Mouse (Mus musculus): ENCODE measurements around the gene Zfp938. TPM values are rescaled to one million over a fixed set of nuclear protein-coding genes. Genes with fewer than 3 reads are reported as not detected.

The Zfp938 gene
- total RNA-seq (2015; ENCODE audit: low replicate concordance), result 0.19 and 1.9 TPM in 2 replicates
- total RNA-seq (2017; ENCODE audit: low replicate concordance), result 1.1 TPM in 1 of 2 replicates, not detected in the other

DNA sequence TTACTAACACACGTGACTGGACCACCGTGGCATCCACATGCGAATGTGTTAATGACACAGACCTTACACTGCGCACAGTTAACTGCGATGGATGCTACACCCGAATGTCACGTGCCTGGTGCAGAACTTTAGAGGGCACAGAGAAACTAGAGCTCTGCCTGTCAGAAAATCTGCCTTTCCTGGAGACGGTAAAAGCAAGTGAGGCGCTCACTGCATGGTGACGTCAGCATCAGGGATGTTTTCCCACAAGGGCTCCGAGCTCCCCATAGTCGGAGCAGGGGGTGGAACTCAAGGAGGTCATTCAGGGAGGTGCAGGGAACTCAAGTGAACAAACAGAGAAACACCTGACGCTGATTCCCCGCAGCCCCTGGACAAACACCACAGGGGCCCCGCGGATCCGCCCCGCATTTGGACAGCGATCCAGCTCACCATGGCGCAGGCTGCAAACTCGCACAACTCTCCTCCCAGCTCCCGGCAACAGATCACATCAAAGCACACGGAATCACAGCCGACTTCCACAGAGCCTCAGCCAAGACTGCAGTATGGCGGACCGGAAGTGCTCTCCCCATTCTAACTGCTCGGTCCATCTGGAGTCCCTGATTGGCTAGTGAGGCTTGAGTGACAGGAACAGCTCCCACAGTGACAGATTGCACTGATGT, at the start of gene Zfp938:
TSS of gene Zfp938 (minus strand) at position 539 of the 659 bp plus-strand sequence.
- ATAC-seq (replicated peaks; ENCODE audit: low FRiP score, poor library complexity, severe bottlenecking), result no peak

DNA sequence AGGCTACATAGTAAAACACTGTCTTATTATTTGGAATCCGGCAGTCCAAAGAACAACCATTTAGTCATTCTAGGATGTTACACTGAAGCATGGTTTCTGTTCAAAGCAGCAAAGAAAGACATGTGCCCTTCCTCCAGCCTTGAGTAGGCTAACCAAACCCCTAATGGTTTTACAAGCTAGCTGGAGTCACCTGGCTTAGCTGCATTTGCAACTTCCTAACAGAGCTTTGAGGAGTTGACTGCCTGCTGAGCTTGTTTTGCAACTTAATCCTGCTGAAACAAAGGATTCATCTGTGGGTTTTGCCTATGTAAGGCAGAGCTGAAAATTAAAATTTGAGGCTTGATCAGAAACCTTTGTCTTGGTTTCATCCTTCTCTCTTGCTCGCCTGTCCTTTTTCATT, 16.3 kb upstream of the Zfp938 start:
- ATAC-seq (replicated peaks; ENCODE audit: low FRiP score, poor library complexity, severe bottlenecking), result no peak

DNA sequence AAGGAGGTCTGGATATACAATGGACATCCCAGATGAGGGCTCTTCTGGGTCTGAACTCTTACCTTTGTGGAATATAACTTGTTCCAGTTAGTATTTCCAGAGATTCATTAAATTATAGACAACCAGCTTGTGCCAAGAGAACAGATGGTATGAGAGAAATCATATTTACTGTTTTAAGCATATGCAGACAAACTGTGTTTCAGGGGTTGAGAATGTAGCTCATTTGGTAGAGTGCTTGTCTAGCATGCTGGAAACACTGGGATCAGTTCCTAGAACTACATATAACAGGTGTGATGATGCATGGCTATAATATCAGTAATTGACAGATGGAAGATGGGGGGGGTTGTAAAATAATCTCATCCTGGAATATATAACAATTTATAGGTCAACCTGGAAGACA, 3.9 kb upstream of the Zfp938 start:
- no peak for ATAC-seq (replicated peaks; ENCODE audit: low FRiP score, poor library complexity, severe bottlenecking)

DNA sequence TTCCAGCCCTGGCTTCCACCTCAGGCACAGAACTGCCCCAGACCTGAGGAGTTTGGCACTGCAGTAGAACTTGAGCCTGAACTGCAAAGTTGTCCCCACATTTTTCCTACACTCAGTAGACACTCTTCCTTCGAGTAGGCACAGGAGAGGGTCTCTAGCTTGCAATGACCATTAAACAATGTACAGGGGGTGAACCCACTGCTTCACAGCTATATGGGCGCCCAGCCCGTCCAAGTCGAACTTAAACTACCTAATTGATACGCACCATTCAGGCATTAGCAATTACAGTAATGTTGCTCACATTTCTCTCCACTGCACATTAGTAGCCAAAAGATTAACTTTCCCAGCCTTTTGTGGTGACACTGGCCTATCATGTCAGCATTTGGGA, 315 bp upstream of the Zfp938 start:
- no peak for ATAC-seq (replicated peaks; ENCODE audit: low FRiP score, poor library complexity, severe bottlenecking)

DNA sequence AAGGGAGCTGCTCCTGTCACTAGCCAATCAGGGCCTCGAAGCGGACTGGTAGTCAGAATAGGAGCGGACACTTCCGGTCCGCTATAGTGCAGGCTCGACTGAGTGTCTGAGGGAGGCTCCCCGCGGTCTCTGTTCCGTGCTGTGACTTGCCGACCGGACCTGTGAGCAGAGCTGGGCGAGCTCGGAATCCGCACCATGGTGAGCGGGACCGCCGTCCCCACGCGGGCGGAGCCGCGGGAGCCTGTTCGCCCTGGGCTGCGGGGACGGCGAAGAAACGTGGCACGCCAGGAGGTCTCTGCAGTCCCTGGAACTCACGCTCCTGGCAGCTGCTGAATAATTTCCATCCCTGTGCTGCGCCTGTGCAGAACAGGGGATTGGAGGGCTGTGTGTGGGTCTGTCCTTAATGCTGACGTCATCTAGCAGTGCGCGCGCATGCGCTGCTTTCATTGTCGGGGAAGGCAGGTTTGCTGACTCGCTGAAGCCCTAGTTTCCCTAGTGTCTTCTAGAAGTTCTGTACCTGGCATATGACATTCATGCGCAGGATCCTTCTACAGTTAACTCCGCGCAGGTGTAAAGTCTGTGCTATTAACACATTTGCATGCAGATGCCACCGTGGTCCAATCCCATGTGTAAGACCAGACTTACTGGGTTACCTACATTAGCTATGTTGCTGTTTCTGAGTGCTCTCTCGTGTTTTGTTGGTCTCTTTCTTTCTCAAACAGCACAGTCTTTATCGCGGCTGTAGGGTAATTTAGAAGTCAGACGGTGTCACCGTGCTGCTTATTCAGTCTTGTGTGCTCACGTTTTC, 62.6 kb downstream of the Zfp938 start:
- ATAC-seq (replicated peaks; ENCODE audit: low FRiP score, poor library complexity, severe bottlenecking), result no peak

Other genes with a start within 250 kb of the Zfp938 start
- gene Zfp873, start 193.2 kb downstream of the Zfp938 start, total RNA-seq (2015; ENCODE audit: low replicate concordance), result 2.7 and 3.1 TPM in 2 replicates
- gene Zfp873, start 193.2 kb downstream of the Zfp938 start, total RNA-seq (2017; ENCODE audit: low replicate concordance), result 0.85 and 1.3 TPM in 2 replicates
- 1.5 TPM in 1 of 2 replicates, not detected in the other for gene BC024063, start 157.9 kb downstream of the Zfp938 start, total RNA-seq (2015; ENCODE audit: low replicate concordance)
- gene BC024063, start 157.9 kb downstream of the Zfp938 start, total RNA-seq (2017; ENCODE audit: low replicate concordance), result not detected in 2 replicates
- gene AU041133, start 113.3 kb downstream of the Zfp938 start, total RNA-seq (2015; ENCODE audit: low replicate concordance), result 0.19 and 2.1 TPM in 2 replicates
- 2.1 and 2.2 TPM in 2 replicates for gene AU041133, start 113.3 kb downstream of the Zfp938 start, total RNA-seq (2017; ENCODE audit: low replicate concordance)
- gene 4932415D10Rik, start 75.3 kb upstream of the Zfp938 start, total RNA-seq (2015; ENCODE audit: low replicate concordance), result not detected in 2 replicates
- gene 4932415D10Rik, start 75.3 kb upstream of the Zfp938 start, total RNA-seq (2017; ENCODE audit: low replicate concordance), result not detected in 2 replicates
- gene Gm4924, start 113.0 kb upstream of the Zfp938 start, total RNA-seq (2015; ENCODE audit: low replicate concordance), result 0.42 TPM in 1 of 2 replicates, not detected in the other
- not detected in 2 replicates for gene Gm4924, start 113.0 kb upstream of the Zfp938 start, total RNA-seq (2017; ENCODE audit: low replicate concordance)